Mouse (Mus musculus): Measurements from ENCODE around the gene Olfr506. TPM values are rescaled to one million over a fixed set of nuclear protein-coding genes. Genes with fewer than 3 reads are reported as not detected.
"Not testable (repeated sequence)": the region's sequence is repeated elsewhere in the genome, so short reads cannot be mapped to it uniquely, and the experiment has no call there.

Olfr506 gene
- total RNA-seq (2021), result not detected
- long read RNA-seq, experiment 1, result 0 reads
- long read RNA-seq, experiment 2, result 0 reads

- H3K4me3 ChIP-seq, result no peak within 1 kb of the TSS
- DNase-seq, result no peak
- H3K27ac ChIP-seq, result no peak within 1 kb of the TSS
- intact Hi-C loops (cut with DNase I), result no loop called here
- TF ChIP-seq CTCF (IDR thresholded peaks at IDR 0.05), result no peak
Observed at GRCm38 (mm10) chr7:108610487-108610886, at the start of gene Olfr506. Olfr506 (plus strand) TSS chr7:108610787.

- DNase-seq, result no peak
- TF ChIP-seq CTCF (IDR thresholded peaks at IDR 0.05), result no peak
Observed at GRCm38 (mm10) chr7:108565693-108566092, 44.9 kb upstream of the Olfr506 start, which contains the start of gene Olfr504. Olfr504 (minus strand) TSS chr7:108565793.

GRCm38 (mm10) chr7:108589797-108590196, 20.8 kb upstream of the Olfr506 start:
- no peak overlapping the region for H3K27ac ChIP-seq
- H3K4me3 ChIP-seq, result no peak overlapping the region
- intact Hi-C loops (cut with DNase I), result no loop called here
- no peak for DNase-seq
- TF ChIP-seq CTCF (IDR thresholded peaks at IDR 0.05), result no peak

More at GRCm38 (mm10) chr7:108565693-108566092, 44.9 kb upstream of the Olfr506 start, which contains the start of gene Olfr504:
- Histone ChIP-seq H3K27ac (no peak within 1 kb of the TSS), H3K4me3 (no peak within 1 kb of the TSS)
- intact Hi-C loops (cut with DNase I), result no loop called here

- H3K4me3 ChIP-seq; DNase-seq; H3K27ac ChIP-seq; intact Hi-C loops (cut with DNase I): not testable (repeated sequence)
Observed at GRCm38 (mm10) chr7:108601916-108602315, 8.7 kb upstream of the Olfr506 start.

GRCm38 (mm10) chr7:108614110-108614509, 3.5 kb downstream of the Olfr506 start:
- H3K27ac ChIP-seq, result no peak overlapping the region
- intact Hi-C loops (cut with DNase I), result no loop called here
- no peak for DNase-seq
- no peak overlapping the region for H3K4me3 ChIP-seq
- TF ChIP-seq CTCF (IDR thresholded peaks at IDR 0.05), result no peak

- H3K4me3 ChIP-seq; intact Hi-C loops (cut with DNase I); DNase-seq; H3K27ac ChIP-seq: not testable (repeated sequence)
Observed at GRCm38 (mm10) chr7:108616781-108617180, 6.2 kb downstream of the Olfr506 start.

- H3K4me3 ChIP-seq, result no peak within 1 kb of the TSS
- TF ChIP-seq CTCF (IDR thresholded peaks at IDR 0.05), result no peak
- H3K27ac ChIP-seq, result no peak within 1 kb of the TSS
- intact Hi-C loops (cut with DNase I), result no loop called here
- DNase-seq, result no peak
Observed at GRCm38 (mm10) chr7:108621514-108621913, 10.9 kb downstream of the Olfr506 start, which contains the start of gene Olfr507. Olfr507 (plus strand) TSS chr7:108621814.

GRCm38 (mm10) chr7:108629694-108630093, 19.1 kb downstream of the Olfr506 start, which contains the start of gene Olfr508:
Olfr508 (plus strand) TSS chr7:108629994.
- Histone ChIP-seq H3K4me3 (no peak within 1 kb of the TSS), H3K27ac (no peak within 1 kb of the TSS)
- intact Hi-C loops (cut with DNase I), result no loop called here
- TF ChIP-seq CTCF (IDR thresholded peaks at IDR 0.05), result no peak
- no peak for DNase-seq

GRCm38 (mm10) chr7:108651806-108652205, 41.2 kb downstream of the Olfr506 start, which contains the start of gene Olfr509:
Olfr509 (minus strand) TSS chr7:108651906.
- DNase-seq, result no peak
- intact Hi-C loops (cut with DNase I), result no loop called here
- H3K4me3 ChIP-seq, result no peak within 1 kb of the TSS
- no peak within 1 kb of the TSS for H3K27ac ChIP-seq
- no peak for TF ChIP-seq CTCF (IDR thresholded peaks at IDR 0.05)

GRCm38 (mm10) chr7:108662419-108662818, 51.8 kb downstream of the Olfr506 start:
- no peak overlapping the region for H3K27ac ChIP-seq
- no peak for TF ChIP-seq CTCF (IDR thresholded peaks at IDR 0.05)
- intact Hi-C loops (cut with DNase I), result no loop called here

More at GRCm38 (mm10) chr7:108662419-108662818, 51.8 kb downstream of the Olfr506 start:
- no peak overlapping the region for H3K4me3 ChIP-seq
- no peak for DNase-seq

Other genes starting within 250 kb of the Olfr506 start
- gene Olfr494, start 245.5 kb upstream of the Olfr506 start, total RNA-seq (2021), result not detected
- gene Olfr495, start 217.6 kb upstream of the Olfr506 start, total RNA-seq (2021), result not detected
- not detected for gene Olfr497, start 190.4 kb upstream of the Olfr506 start, total RNA-seq (2021)
- not detected for gene Olfr498, start 145.5 kb upstream of the Olfr506 start, total RNA-seq (2021)
- gene Olfr502, start 85.7 kb upstream of the Olfr506 start, total RNA-seq (2021), result not detected
- not detected for gene Olfr503, start 66.3 kb upstream of the Olfr506 start, total RNA-seq (2021)
- gene Olfr504, start 45.0 kb upstream of the Olfr506 start, total RNA-seq (2021), result not detected
- gene Olfr507, start 11.0 kb downstream of the Olfr506 start, total RNA-seq (2021), result not detected
- not detected for gene Olfr508, start 19.2 kb downstream of the Olfr506 start, total RNA-seq (2021)
- not detected for gene Olfr509, start 41.1 kb downstream of the Olfr506 start, total RNA-seq (2021)
- gene Olfr510, start 55.6 kb downstream of the Olfr506 start, total RNA-seq (2021), result not detected
- gene Olfr512, start 102.5 kb downstream of the Olfr506 start, total RNA-seq (2021), result not detected
- gene Olfr513, start 140.2 kb downstream of the Olfr506 start, total RNA-seq (2021), result not detected
- gene Olfr514, start 215.2 kb downstream of the Olfr506 start, total RNA-seq (2021), result not detected
- gene Olfr516, start 239.7 kb downstream of the Olfr506 start, total RNA-seq (2021), result not detected